Mouse (Mus musculus): ENCODE data around the gene Slc38a2.

DNA sequence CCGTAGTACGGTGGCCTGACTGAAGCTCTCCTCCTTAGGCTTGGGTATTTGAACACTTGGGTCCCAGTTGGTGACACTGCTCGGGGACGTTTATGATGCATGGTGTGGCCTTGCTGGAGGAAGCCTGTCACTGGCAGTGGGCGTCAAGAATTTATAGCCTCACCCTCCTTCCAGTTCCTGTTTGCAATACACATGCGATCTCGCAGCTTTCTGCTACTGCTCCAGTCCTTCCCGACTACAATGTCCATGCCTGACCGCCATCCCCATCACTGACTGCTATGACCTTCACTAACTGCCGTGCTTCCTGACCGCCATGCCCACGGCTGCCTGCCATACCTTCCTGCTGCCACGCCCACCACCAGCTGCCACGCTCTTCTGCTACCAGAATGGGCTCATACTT is 44.0 kb downstream of the Slc38a2 start:
- TF ChIP-seq CTCF (IDR thresholded peaks at IDR 0.05; ENCODE audit: low read depth, low read length): no peak
- no peak for TF ChIP-seq POLR2A (IDR thresholded peaks at IDR 0.05; ENCODE audit: extremely low read depth, insufficient read depth, low read length)

All from liver, adult 2 months (tissue).